Mouse (Mus musculus) heart, embryonic 13.5 days (tissue): ENCODE results near the gene Uimc1. TPM values are rescaled to one million over a fixed set of nuclear protein-coding genes. Genes with fewer than 3 reads are reported as not detected.

Source experiments
- ATAC-seq: fragments of 200-750 bp; cut with Nextera tagmentation; 2 replicates; pipeline ENCODE4 v1.8.0; 2017; ENCODE audit warnings: moderate TSS enrichment; ENCODE audit not compliant: insufficient number of reproducible peaks, low FRiP score, low TSS enrichment; ENCODE audit errors: extremely low read depth
- H3K27ac ChIP-seq: fragments of 300-500 bp; sonication (generic); replicated peaks from 2 replicates; pipeline ENCODE4 v1.5.1; 2015; ENCODE audit warnings: moderate library complexity, mild to moderate bottlenecking, inconsistent platforms
- H3K27me3 ChIP-seq: fragments of 300-500 bp; sonication (generic); replicated peaks from 2 replicates; pipeline ENCODE4 v1.6.1; 2015; ENCODE audit warnings: mild to moderate bottlenecking, inconsistent platforms
- H3K36me3 ChIP-seq: fragments of 300-500 bp; sonication (generic); 2 replicates; pipeline ENCODE4 v1.6.1; 2015; ENCODE audit warnings: mild to moderate bottlenecking, inconsistent platforms
- H3K4me1 ChIP-seq: fragments of 300-500 bp; sonication (generic); 2 replicates; pipeline ENCODE4 v1.6.1; 2015; ENCODE audit warnings: inconsistent platforms
- H3K4me2 ChIP-seq: fragments of 300-500 bp; sonication (generic); 2 replicates; pipeline ENCODE4 v1.6.1; 2015; ENCODE audit warnings: inconsistent platforms, mild to moderate bottlenecking, moderate library complexity
- H3K4me3 ChIP-seq: fragments of 300-500 bp; sonication (generic); 2 replicates; pipeline ENCODE4 v1.5.1; 2015; ENCODE audit warnings: moderate library complexity, mild to moderate bottlenecking, inconsistent platforms
- H3K9ac ChIP-seq: fragments of 300-500 bp; sonication (generic); 2 replicates; pipeline ENCODE4 v1.6.1; 2015; ENCODE audit warnings: inconsistent platforms, mild to moderate bottlenecking, moderate library complexity
- H3K9me3 ChIP-seq: fragments of 300-500 bp; sonication (generic); 2 replicates; pipeline ENCODE4 v1.6.1; 2016; ENCODE audit warnings: inconsistent platforms
- WGBS: fragments of 180-500 bp; shearing (Covaris S2); methylation state at CpG from one replicate; pipeline ENCODE4 v1.1.7; 2015; ENCODE audit warnings: mixed read lengths; 5-methylcytosine and 5-hydroxymethylcytosine counted together
- polyA plus RNA-seq: library from polyadenylated mRNA; unstranded; fragments of >200 nt; fragmentation: Nextera tagmentation; extraction: Ambion mirVana; gene quantifications from 2 replicates; pipeline ENCODE4 v1.2.1, GENCODE M21; 2015

Gene Uimc1
- polyA plus RNA-seq, 1 experiment from 2014 or later, result 16.1 TPM

GRCm38 (mm10) chr13:54992215-54992614, 107.9 kb downstream of the Uimc1 start:
- WGBS, result 83% methylated on average over 7 of the region's 7 CpGs
- Histone ChIP-seq H3K27ac (no peak overlapping the region), H3K4me3 (no peak overlapping the region), H3K27me3 (peaks cover 14% of the 10 kb centered on the region), H3K36me3 (no peaks in the 10 kb centered on the region), H3K9me3 (no peaks in the 10 kb centered on the region), H3K4me1 (peaks cover 23% of the 10 kb centered on the region), H3K9ac (no peak overlapping the region), H3K4me2 (no peak overlapping the region)
- no peak for ATAC-seq

GRCm38 (mm10) chr13:54988181-54988760, 111.8 kb downstream of the Uimc1 start:
- H3K9me3 ChIP-seq, result no peaks in the 10 kb centered on the region
- H3K27me3 ChIP-seq, result peaks cover 12% of the 10 kb centered on the region
- WGBS, result 28% methylated on average over 7 of the region's 7 CpGs
- H3K4me3 ChIP-seq, result no peak overlapping the region
- H3K4me1 ChIP-seq, result peaks cover 12% of the 10 kb centered on the region
- no peak overlapping the region for H3K4me2 ChIP-seq
- H3K27ac ChIP-seq, result peak overlapping the region; percentile 54
- no peak overlapping the region for H3K9ac ChIP-seq
- no peak for ATAC-seq
- no peaks in the 10 kb centered on the region for H3K36me3 ChIP-seq

GRCm38 (mm10) chr13:54987405-54987804, 112.7 kb downstream of the Uimc1 start:
- H3K9ac ChIP-seq, result no peak overlapping the region
- H3K9me3 ChIP-seq, result no peaks in the 10 kb centered on the region
- H3K4me3 ChIP-seq, result no peak overlapping the region
- no peak overlapping the region for H3K27ac ChIP-seq
- WGBS, result 77% methylated on average over 9 of the region's 9 CpGs
- no peaks in the 10 kb centered on the region for H3K36me3 ChIP-seq
- H3K4me2 ChIP-seq, result no peak overlapping the region
- H3K4me1 ChIP-seq, result peaks cover 12% of the 10 kb centered on the region
- peaks cover 12% of the 10 kb centered on the region; the same call in 1 of the 2 replicates for H3K27me3 ChIP-seq
- no peak for ATAC-seq

- Histone ChIP-seq H3K4me2 (no peak overlapping the region), H3K9ac (no peak overlapping the region), H3K27ac (no peak overlapping the region), H3K9me3 (no peaks in the 10 kb centered on the region), H3K4me1 (peaks cover 12% of the 10 kb centered on the region), H3K4me3 (no peak overlapping the region), H3K27me3 (peaks cover 30% of the 10 kb centered on the region; the same call in 1 of the 2 replicates), H3K36me3 (no peaks in the 10 kb centered on the region)
- 50% methylated on average over 2 of the region's 2 CpGs for WGBS
- ATAC-seq, result no peak
Measured at GRCm38 (mm10) chr13:54983614-54984013, 116.5 kb downstream of the Uimc1 start.

- peaks cover 34% of the 10 kb centered on the region; the same call in 1 of the 2 replicates for H3K27me3 ChIP-seq
- H3K36me3 ChIP-seq, result no peaks in the 10 kb centered on the region
- no peaks in the 10 kb centered on the region for H3K9me3 ChIP-seq
- no peak overlapping the region for H3K4me3 ChIP-seq
- no peak overlapping the region for H3K27ac ChIP-seq
- H3K4me2 ChIP-seq, result no peak overlapping the region
- no peak for ATAC-seq
- peaks cover 7% of the 10 kb centered on the region for H3K4me1 ChIP-seq
- WGBS, result 61% methylated on average over 8 of the region's 8 CpGs
- H3K9ac ChIP-seq, result no peak overlapping the region
Measured at GRCm38 (mm10) chr13:54983001-54983400, 117.1 kb downstream of the Uimc1 start.

GRCm38 (mm10) chr13:54980957-54981356, 119.1 kb downstream of the Uimc1 start:
- Histone ChIP-seq H3K27me3 (peaks cover 37% of the 10 kb centered on the region; the same call in 1 of the 2 replicates), H3K27ac (no peak overlapping the region), H3K9ac (no peak overlapping the region), H3K36me3 (no peaks in the 10 kb centered on the region), H3K4me1 (no peaks in the 10 kb centered on the region), H3K4me3 (no peak overlapping the region), H3K9me3 (no peaks in the 10 kb centered on the region), H3K4me2 (no peak overlapping the region)
- ATAC-seq, result no peak
- WGBS, result 69% methylated on average over 12 of the region's 12 CpGs

- no peak for ATAC-seq
- 58% methylated on average over 8 of the region's 8 CpGs for WGBS
Measured at GRCm38 (mm10) chr13:54978804-54979203, 121.3 kb downstream of the Uimc1 start.

More at GRCm38 (mm10) chr13:54978804-54979203, 121.3 kb downstream of the Uimc1 start:
- Histone ChIP-seq H3K9ac (no peak overlapping the region), H3K36me3 (no peaks in the 10 kb centered on the region), H3K4me1 (no peaks in the 10 kb centered on the region), H3K4me3 (no peak overlapping the region), H3K9me3 (no peaks in the 10 kb centered on the region), H3K27ac (no peak overlapping the region), H3K27me3 (peaks cover 33% of the 10 kb centered on the region; the same call in 1 of the 2 replicates), H3K4me2 (no peak overlapping the region)

Other genes starting within 250 kb of the Uimc1 start
- gene Unc5a, start 150.9 kb downstream of the Uimc1 start, polyA plus RNA-seq, result 2.3 and 2.6 TPM in 2 replicates
- 0.89 and 1.0 TPM in 2 replicates for gene Hk3, start 78.9 kb downstream of the Uimc1 start, polyA plus RNA-seq
- gene Zfp346, start 5.0 kb upstream of the Uimc1 start, polyA plus RNA-seq, result 16.1 and 19.3 TPM in 2 replicates
- not detected in 2 replicates for gene Gm17617, start 33.2 kb upstream of the Uimc1 start, polyA plus RNA-seq
- gene Fgfr4, start 52.3 kb upstream of the Uimc1 start, polyA plus RNA-seq, result 0.98 and 1.1 TPM in 2 replicates
- 41.4 and 43.4 TPM in 2 replicates for gene Nsd1, start 109.5 kb upstream of the Uimc1 start, polyA plus RNA-seq
- gene Prelid1, start 220.2 kb upstream of the Uimc1 start, polyA plus RNA-seq, result 355 and 381 TPM in 2 replicates
- gene Rab24, start 221.6 kb upstream of the Uimc1 start, polyA plus RNA-seq, result 54.3 and 62.8 TPM in 2 replicates
- gene Mxd3, start 229.5 kb upstream of the Uimc1 start, polyA plus RNA-seq, result 21.1 and 22.1 TPM in 2 replicates